Mouse (Mus musculus) liver, adult 2 months (tissue): ENCODE data around the gene Arpc4.

ENCODE experiments used
- CTCF ChIP-seq: fragments of 200-500 bp; IDR thresholded peaks from 2 replicates; pipeline ENCODE4 v1.5.1; 2011; ENCODE audit warnings: low read depth, low read length, control low read depth
- POLR2A ChIP-seq: fragments of 200-500 bp; IDR thresholded peaks from 2 replicates; pipeline ENCODE4 v1.6.1; 2011; ENCODE audit warnings: low read length, control low read depth; ENCODE audit not compliant: insufficient read depth; ENCODE audit errors: extremely low read depth

GRCm38 (mm10) chr6:113388960-113389359 is 11.0 kb downstream of the Arpc4 start, which contains the start of gene Ttll3:
- TF ChIP-seq CTCF (no peak), POLR2A (no peak)
